ENCODE assay signal across 8 mouse cellular contexts in the genomic region with DNA sequence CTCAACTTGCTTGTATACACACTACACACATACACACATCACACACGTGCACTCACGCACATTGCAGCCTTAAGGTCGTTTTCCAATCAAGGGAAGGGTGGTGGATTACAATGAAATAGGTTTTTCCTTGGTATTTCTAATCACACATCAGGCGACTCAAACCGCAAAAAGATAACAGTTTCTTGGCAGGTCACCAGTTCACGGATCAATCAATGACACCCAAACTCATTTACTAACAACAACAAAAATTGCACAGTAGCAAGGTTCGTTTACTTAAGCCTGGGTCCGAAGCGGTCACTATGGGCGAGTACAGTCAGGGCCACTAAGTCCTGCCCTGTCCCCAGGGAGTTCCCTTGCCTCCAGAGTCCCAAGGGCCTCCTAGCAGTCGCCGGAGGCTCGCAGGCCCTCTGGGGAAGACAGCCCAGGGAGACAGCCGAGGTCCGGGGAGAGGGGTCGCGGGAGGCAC. TPM values are rescaled to one million over a fixed set of nuclear protein-coding genes. Genes with fewer than 3 reads are reported as not detected.
A peak's percentile ranks its signal among the peaks of the same experiment; 100 is the strongest.
DNase-seq lines count a peak whose midpoint lies in the region; ATAC-seq and TF ChIP-seq lines count a peak whose summit lies in the region.

No protein-coding gene starts in this region.

- 1% methylated on average over 17 of the region's 17 CpGs for WGBS in lung, embryonic 16.5 days
- WGBS in embryonic facial prominence, embryonic 15.5 days: 4% methylated on average over 17 of the region's 17 CpGs
- WGBS in limb, embryonic 12.5 days: 3% methylated on average over 17 of the region's 17 CpGs
- 2% methylated on average over 17 of the region's 17 CpGs for WGBS in olfactory bulb, adult 2 months

- no peak for TF ChIP-seq POLR2A in olfactory bulb, adult 2 months (IDR thresholded peaks at IDR 0.05; ENCODE audit: insufficient read depth, low read depth, low read length)

- peaks cover 24% of the 10 kb centered on the region for H3K4me1 ChIP-seq in lung, embryonic 16.5 days (replicated peaks; ENCODE audit: control insufficient read depth, insufficient read depth, low read length)
- peaks cover 18% of the 10 kb centered on the region for H3K4me1 ChIP-seq in embryonic facial prominence, embryonic 15.5 days
- H3K4me1 ChIP-seq in limb, embryonic 12.5 days (replicated peaks): peaks cover 18% of the 10 kb centered on the region
- H3K4me1 ChIP-seq in olfactory bulb, adult 2 months (ENCODE audit: control insufficient read depth, insufficient read depth, low read length): peaks cover 4% of the 10 kb centered on the region; the same call in 1 of the 2 replicates

- no peak for DNase-seq in lung, adult 18-20 months
- no peak for DNase-seq in cerebellum, adult 9-10 months
- no peak for DNase-seq in embryo, embryonic 11 days
- no peak for DNase-seq in urinary bladder, postnatal 4 days (ENCODE audit: low spot score in 2 of 2)

- no peaks in the 10 kb centered on the region for H3K36me3 ChIP-seq in lung, embryonic 16.5 days (ENCODE audit: control insufficient read depth, insufficient read depth, low read length)
- no peaks in the 10 kb centered on the region for H3K36me3 ChIP-seq in embryonic facial prominence, embryonic 15.5 days
- H3K36me3 ChIP-seq in limb, embryonic 12.5 days: 0 out of 2 replicates have a peak, but pooled peaks cover 3% of the 10 kb centered on the region

- TF ChIP-seq CTCF in olfactory bulb, adult 2 months (IDR thresholded peaks at IDR 0.05; ENCODE audit: insufficient read depth, low read depth, low read length): no peak

- H3K4me3 ChIP-seq in lung, embryonic 16.5 days (ENCODE audit: low read length): peak overlapping the region; percentile 89
- peak overlapping the region; percentile 73 for H3K4me3 ChIP-seq in embryonic facial prominence, embryonic 15.5 days (replicated peaks)
- H3K4me3 ChIP-seq in limb, embryonic 12.5 days (replicated peaks): peak overlapping the region; percentile 89
- H3K4me3 ChIP-seq in olfactory bulb, adult 2 months (ENCODE audit: insufficient read depth, low read depth, low read length): peak overlapping the region; percentile 70

- peak overlapping the region; percentile 92 for H3K27ac ChIP-seq in lung, embryonic 16.5 days (ENCODE audit: low read length)
- H3K27ac ChIP-seq in embryonic facial prominence, embryonic 15.5 days (replicated peaks): peak overlapping the region; percentile 59
- peak overlapping the region; percentile 81 for H3K27ac ChIP-seq in limb, embryonic 12.5 days
- peak overlapping the region; percentile 71 for H3K27ac ChIP-seq in olfactory bulb, adult 2 months (ENCODE audit: insufficient read depth, low read depth, low read length)

- H3K27me3 ChIP-seq in lung, embryonic 16.5 days (ENCODE audit: control insufficient read depth, insufficient read depth, low read depth, low read length): no peaks in the 10 kb centered on the region
- no peaks in the 10 kb centered on the region for H3K27me3 ChIP-seq in embryonic facial prominence, embryonic 15.5 days
- H3K27me3 ChIP-seq in limb, embryonic 12.5 days: no peaks in the 10 kb centered on the region

- H3K9me3 ChIP-seq in lung, embryonic 16.5 days (ENCODE audit: control insufficient read depth, low read length): no peaks in the 10 kb centered on the region
- H3K9me3 ChIP-seq in embryonic facial prominence, embryonic 15.5 days (replicated peaks): no peaks in the 10 kb centered on the region
- no peaks in the 10 kb centered on the region for H3K9me3 ChIP-seq in limb, embryonic 12.5 days

- H3K4me2 ChIP-seq in lung, embryonic 16.5 days (ENCODE audit: low read depth, low read length): peak overlapping the region; percentile 81
- H3K4me2 ChIP-seq in embryonic facial prominence, embryonic 15.5 days (replicated peaks): peak overlapping the region; percentile 69
- peak overlapping the region; percentile 86 for H3K4me2 ChIP-seq in limb, embryonic 12.5 days

- H3K9ac ChIP-seq in lung, embryonic 16.5 days (ENCODE audit: low read length): peak overlapping the region; percentile 94
- H3K9ac ChIP-seq in embryonic facial prominence, embryonic 15.5 days: peak overlapping the region; percentile 63
- peak overlapping the region; percentile 80 for H3K9ac ChIP-seq in limb, embryonic 12.5 days (replicated peaks)

- ATAC-seq in lung, embryonic 16.5 days (ENCODE audit: low read depth): peak; percentile 71
- ATAC-seq in embryonic facial prominence, embryonic 15.5 days (ENCODE audit: insufficient number of reproducible peaks, low FRiP score, low TSS enrichment, low read depth): peak; percentile 61
- peak; percentile 33; the same call in 1 of the 2 replicates for ATAC-seq in limb, embryonic 12.5 days (ENCODE audit: insufficient number of reproducible peaks, insufficient read depth, low FRiP score, low TSS enrichment, low read depth)

RNA-seq across cellular contexts. Expression of gene Il6st, which starts 0.5 kb away (rescaled TPM):
- 38.3 and 47.4 TPM in 2 replicates for polyA plus RNA-seq in lung, embryonic 16.5 days (2015; fragmentation: Nextera tagmentation; extraction: Ambion mirVana)
- polyA plus RNA-seq in embryonic facial prominence, embryonic 15.5 days (2015; fragmentation: Nextera tagmentation; extraction: Ambion mirVana): 36.4 and 37.8 TPM in 2 replicates
- polyA plus RNA-seq in limb, embryonic 12.5 days (2016; fragmentation: Nextera tagmentation; extraction: Ambion mirVana): 25.7 and 31.1 TPM in 2 replicates
- 95.1 TPM in 1 of 2 replicates, not detected in the other for polyA plus RNA-seq in olfactory bulb, adult 2 months (2012; ENCODE audit: insufficient read depth, insufficient read length, low replicate concordance, missing spikeins)
